Mouse (Mus musculus) cerebellum, adult 2 months (tissue): ENCODE measurements around the gene Ifrd1. TPM values are rescaled to one million over a fixed set of nuclear protein-coding genes. Genes with fewer than 3 reads are reported as not detected.

Experiments
- DNase-seq, 2 experiments: peaks; one replicate each; pipeline ENCODE4 v3.0.0; 2021
- H3K27ac ChIP-seq: fragments of 200-500 bp; 2 replicates; pipeline ENCODE4 v1.5.1; 2012; ENCODE audit warnings: low read length, control low read depth, inconsistent platforms; ENCODE audit not compliant: insufficient read depth
- H3K27me3 ChIP-seq: fragments of 200-500 bp; 2 replicates; pipeline ENCODE4 v1.6.1; 2012; ENCODE audit warnings: inconsistent platforms, mild to moderate bottlenecking, low read length, moderate library complexity; ENCODE audit not compliant: control insufficient read depth, insufficient read depth
- H3K4me1 ChIP-seq: fragments of 200-500 bp; 2 replicates; pipeline ENCODE4 v1.6.1; 2011; ENCODE audit warnings: low read length; ENCODE audit not compliant: control insufficient read depth, insufficient read depth
- H3K4me3 ChIP-seq: fragments of 200-500 bp; replicated peaks from 2 replicates; pipeline ENCODE3; 2011; ENCODE audit warnings: mild to moderate bottlenecking, low read depth, low read length, control low read depth; ENCODE audit not compliant: insufficient read depth
- CTCF ChIP-seq: fragments of 200-500 bp; IDR thresholded peaks from 2 replicates; pipeline ENCODE4 v1.5.1; 2011; ENCODE audit warnings: low read depth, mild to moderate bottlenecking, control low read depth, low read length, moderate library complexity, borderline replicate concordance; ENCODE audit not compliant: insufficient read depth
- POLR2A ChIP-seq: fragments of 200-500 bp; IDR thresholded peaks from 2 replicates; pipeline ENCODE4 v1.6.1; 2011; ENCODE audit warnings: low read length, control low read depth, borderline replicate concordance; ENCODE audit not compliant: insufficient read depth
- WGBS: fragments of 180-500 bp; shearing (Covaris S2); methylation state at CpG from one replicate; pipeline ENCODE4 v1.1.7; 2018; 5-methylcytosine and 5-hydroxymethylcytosine counted together
- polyA plus RNA-seq: library from polyadenylated mRNA; depleted of rRNA; stranded (reverse); fragments of >200 nt; gene quantifications from 2 replicates; pipeline ENCODE4 v1.2.3, GENCODE M21; 2012; rRNA removed

The Ifrd1 gene
- polyA plus RNA-seq, 1 experiment = 59.0 TPM

- Histone ChIP-seq H3K27ac (no peak overlapping the region), H3K27me3 (no peaks in the 10 kb centered on the region), H3K4me1 (no peaks in the 10 kb centered on the region), H3K4me3 (no peak overlapping the region)
- no peak for DNase-seq
- TF ChIP-seq CTCF (no peak), POLR2A (no peak)
- WGBS = 82% methylated on average over 8 of the region's 8 CpGs
These were observed 95.8 kb downstream of the Ifrd1 start for GRCm38 (mm10) chr12:40152353-40153069.

Other genes with a start within 250 kb of the Ifrd1 start
- 24.0 and 25.4 TPM in 2 replicates for gene Arl4a, start 210.5 kb downstream of the Ifrd1 start, polyA plus RNA-seq
- gene Scin, start 114.3 kb downstream of the Ifrd1 start, polyA plus RNA-seq = 0.25 and 0.35 TPM in 2 replicates
- 2.0 and 2.4 TPM in 2 replicates for gene Lsmem1, start 49.0 kb downstream of the Ifrd1 start, polyA plus RNA-seq
- gene Zfp277, start 197.4 kb upstream of the Ifrd1 start, polyA plus RNA-seq = 14.3 and 15.8 TPM in 2 replicates
- gene Dock4, start 197.4 kb upstream of the Ifrd1 start, polyA plus RNA-seq = 35.6 and 41.5 TPM in 2 replicates